Mouse (Mus musculus) spleen, postnatal 36 days (tissue): ENCODE data around the gene Cept1.
"Not testable (repeated sequence)": the region's sequence is repeated elsewhere in the genome, so short reads cannot be mapped to it uniquely, and the experiment has no call there.

ENCODE experiments used
- DNase-seq, 2 experiments: peaks; one replicate each; pipeline ENCODE4 v3.0.0; 2022; ENCODE audit warnings: low spot score in 2 of 2, mixed read lengths in 1 of 2

The Cept1 gene

DNA sequence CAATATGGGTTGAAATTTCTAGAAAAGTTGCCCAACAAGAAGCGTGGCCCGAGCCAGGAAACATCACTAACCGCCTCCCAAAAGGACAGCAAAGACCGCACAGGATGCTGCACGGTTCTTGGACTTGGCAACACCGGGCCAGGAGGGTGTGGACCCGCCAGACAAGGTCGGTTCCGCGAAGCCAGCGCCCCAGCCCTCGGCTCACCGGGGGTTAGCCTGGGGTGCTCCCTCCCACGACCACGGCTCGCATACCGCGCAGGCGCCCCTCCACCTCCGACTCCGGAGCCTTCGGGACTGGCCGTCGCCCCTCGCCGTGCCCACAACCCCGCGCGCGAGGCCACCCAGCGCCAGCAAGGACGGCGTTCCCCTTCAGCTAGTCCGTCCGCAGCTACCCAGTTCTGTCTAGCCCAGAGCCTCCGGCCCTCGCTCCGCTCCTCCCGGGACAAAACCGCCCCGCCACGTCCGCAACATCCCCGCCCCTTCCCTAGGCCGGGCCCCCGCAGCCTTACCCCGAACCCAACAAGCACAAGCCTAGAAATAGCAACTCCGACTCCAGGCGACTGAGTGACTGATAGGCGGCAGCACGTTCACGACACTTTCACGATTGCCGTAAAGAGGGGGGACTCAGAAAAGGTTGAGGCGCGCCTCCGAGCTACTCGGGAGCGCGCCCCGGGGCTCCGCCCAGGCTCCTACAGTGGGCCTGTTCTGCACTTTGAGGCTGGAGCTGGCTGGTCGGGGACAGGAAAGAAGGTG is at the start of gene Cept1, which contains the start of gene Dram2:
Cept1 (minus strand) TSS at position 632 of the 753 bp plus-strand sequence.
Dram2 (plus strand) TSS at position 628 of the 753 bp plus-strand sequence.
- DNase-seq = peak; percentile 93 to 95

DNA sequence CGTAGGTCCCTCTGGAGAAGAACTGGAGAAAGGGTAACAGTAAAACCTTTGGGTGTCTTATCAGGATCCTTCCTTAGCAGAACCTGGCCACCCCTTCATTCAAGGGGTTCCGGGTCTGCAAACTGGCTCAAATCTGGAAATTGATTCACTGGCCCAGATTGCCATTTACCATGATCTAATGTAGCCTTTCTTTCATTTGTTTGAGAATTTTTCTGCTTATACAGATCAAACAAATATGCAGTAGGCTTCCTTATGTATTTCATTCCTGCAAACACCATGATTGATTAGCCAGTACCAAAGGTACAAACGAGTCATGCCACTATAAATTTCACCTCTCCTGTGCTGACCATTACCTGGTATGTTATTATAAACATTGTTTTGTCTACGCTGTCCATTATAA is 46.0 kb upstream of the Cept1 start:
- not testable (repeated sequence) for DNase-seq

DNA sequence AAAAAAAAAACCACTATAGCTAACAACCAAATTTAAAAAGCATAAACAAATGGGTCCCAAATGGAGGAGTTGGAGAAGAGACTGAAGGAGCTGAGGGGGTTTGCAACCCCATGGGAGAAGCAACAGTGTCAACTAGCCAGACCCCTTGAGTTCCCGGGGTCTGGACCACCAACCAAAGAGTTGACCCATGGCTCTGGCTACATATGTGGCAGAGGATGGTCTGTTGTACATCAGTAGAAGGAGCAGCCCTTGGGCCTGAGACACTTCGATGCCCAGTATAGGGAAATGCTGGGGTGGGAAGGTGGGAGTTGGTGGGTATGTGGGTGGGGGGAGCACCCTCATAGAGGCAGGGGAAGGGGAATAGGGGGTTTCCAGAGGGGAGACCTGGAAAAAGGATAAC is 31.7 kb upstream of the Cept1 start:
- DNase-seq = no peak

DNA sequence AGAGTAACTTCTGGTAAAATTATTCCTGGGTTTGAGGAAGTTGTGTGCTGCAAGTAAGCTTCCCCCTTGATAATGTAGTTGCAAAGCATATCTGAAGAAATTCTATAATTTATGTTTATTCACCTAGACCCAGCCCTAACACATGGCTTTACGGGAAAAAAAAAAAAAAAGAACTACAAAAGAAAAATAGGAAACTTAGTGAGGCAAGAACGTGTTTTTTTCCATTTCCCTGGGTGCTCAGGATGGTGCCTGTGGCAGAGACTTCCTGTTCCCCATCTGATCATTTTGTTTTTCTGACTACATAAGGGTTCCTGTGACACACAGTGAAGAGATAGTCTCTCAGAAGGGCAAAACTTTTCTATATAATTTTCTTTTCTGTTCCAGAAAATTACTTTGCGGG is 25.6 kb upstream of the Cept1 start:
- no peak for DNase-seq

DNA sequence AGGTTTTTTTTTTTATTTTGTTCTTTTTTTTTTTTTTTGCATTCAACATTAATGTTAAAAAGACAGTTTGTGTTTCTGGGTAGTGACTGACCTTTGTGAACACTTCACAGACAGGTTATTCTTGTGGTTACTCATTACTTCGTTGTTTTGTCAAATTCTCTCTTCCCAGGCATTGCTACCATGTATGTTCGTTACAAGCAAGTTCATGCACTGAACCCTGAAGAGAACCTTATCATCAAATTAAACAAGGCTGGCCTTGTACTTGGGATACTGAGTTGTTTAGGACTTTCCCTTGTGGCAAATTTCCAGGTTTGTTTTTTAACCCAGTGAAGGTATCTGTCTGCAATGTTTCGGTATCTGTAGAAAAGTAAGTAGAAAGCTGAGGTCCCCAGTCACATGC is 18.3 kb upstream of the Cept1 start:
- DNase-seq = no peak

DNA sequence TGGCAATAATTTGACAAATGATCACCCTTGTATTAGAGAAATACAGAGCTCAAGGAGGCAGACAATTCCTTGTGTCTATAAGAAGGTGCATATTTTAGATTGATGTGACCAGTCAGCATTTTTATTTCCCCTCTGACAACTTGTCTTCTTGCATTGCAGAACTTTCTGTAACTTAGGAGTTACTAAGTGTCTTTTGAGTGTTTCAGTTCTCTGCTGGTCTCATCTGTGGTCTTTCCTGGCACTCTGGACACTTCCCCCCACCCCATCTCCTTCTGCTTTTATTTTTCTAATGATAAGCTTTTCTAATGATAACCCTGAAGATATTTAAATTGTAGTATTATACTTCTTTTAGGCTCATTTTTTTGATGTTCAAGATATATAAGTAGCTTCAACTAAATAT is 10.7 kb upstream of the Cept1 start:
- no peak for DNase-seq

DNA sequence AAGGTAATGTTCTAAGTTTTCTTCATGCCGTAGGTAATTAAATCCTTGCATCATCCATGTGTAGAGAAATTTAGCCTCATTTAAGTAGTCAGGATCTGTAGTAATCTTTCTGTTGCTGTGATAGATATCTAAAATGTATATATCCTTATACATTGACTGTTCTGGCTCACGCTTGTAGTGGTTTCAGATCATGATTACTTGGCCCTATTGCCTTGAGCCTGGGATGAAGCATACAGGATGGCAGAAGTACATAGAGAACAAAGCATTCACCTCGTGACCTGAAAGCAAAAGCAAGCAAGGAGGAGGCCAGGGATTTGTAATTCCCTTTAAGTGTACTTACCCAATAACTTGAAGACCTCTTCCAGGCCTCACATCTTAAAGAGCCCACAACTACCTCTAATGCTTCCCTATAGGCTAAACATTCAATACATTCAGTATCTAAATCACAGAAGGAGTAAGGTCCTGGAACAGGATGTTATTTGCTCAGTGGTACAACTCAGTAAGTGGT is 8.2 kb upstream of the Cept1 start:
- no peak for DNase-seq

DNA sequence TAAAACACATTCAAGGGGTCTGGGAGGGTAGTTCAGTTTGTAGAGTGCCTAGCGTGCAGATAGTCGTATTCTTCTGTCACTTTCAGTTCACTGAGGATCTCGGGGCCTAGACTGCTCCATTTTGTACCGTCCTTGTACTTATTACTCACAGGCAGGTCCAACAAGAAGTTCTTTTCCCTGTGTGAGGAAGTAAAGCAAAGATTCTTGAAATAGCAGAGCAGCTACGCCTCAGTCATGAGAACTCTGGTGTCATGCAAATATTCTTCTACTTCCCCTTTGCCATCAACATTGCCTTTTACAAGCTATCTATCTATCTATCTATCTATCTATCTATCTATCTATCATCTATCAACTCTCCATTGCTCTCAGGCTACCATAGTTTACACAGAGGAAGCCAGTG is 5.8 kb upstream of the Cept1 start:
- DNase-seq = peak; percentile 39 to 55

DNA sequence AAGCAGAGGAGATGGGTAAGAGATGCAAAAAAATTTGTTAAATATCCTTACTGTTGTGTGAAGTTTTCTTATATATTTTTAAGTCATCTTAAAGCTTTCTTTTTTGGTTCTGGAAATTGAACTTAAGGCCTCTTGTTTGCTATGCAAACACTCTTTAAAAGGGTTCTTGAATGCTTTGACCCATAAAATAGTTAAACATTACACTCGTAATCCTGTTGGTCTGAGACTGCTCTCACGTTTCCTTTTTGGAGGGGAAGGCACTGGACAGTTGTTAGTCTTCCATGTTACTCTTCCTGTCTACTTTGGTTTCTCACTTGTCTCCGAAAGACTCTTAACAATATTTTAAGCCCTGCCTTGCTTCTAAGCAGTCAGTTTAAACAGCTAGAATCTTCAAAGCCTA is 1.4 kb upstream of the Cept1 start:
- no peak for DNase-seq

DNA sequence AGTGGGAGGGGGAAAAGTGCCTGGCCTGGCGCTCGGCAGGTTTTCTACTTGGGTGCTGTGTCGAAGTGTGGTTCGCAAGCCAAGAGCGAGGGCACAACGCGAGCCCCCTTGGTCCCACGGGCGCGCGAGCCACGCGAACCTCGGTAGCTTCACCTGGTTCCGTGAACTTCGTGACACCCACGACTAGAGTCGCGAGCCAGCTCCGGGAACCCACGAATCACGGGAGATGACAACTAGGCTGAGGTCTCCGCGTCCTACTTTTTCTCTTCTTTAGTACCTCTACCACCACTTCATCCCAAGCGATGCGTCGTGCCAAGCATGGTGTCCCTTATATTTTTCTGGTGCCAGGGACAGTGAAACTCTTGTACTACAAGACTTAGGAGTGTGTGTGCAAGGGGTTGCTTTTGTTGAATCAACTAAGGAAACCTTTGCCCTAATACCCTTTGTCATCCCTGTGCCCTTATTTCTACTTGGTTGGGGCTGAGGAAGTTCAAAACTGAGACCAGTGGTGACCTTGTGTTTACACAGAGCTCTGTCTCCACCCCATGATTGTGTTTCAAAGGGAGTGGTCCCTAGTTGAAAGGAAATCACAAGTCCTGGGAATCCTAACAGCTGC is 430 bp upstream of the Cept1 start:
- DNase-seq = peak; percentile 33 to 45

DNA sequence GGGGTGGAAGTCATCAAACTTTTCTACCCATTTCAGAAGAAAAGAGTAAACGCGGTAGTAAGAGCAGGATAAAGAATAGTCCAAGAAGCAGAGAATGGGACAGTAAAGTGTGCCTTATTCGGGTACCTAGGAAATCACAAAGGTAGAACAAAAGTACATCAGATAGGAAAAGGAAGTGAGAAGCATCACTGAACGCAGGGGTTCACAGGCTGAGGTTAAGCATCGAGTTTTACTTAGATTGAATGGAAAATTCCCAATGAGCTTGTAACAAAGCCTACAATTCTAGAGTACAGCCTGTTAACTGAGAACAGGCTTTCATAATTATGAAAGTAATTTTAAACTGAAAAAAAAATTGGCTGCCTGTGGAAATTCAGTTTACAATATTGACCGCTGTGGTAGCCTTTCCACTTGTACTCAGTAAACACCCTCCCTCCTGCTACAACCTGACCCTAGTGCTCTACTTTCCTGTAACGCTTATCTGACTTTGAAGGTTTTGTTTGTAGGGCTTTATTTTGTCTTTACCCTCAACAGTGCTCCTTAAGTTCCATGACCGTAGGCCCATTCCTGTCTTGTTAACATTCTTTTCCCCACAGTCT is 2.8 kb downstream of the Cept1 start:
- DNase-seq = peak in 1 of 2 experiments; percentile 25

DNA sequence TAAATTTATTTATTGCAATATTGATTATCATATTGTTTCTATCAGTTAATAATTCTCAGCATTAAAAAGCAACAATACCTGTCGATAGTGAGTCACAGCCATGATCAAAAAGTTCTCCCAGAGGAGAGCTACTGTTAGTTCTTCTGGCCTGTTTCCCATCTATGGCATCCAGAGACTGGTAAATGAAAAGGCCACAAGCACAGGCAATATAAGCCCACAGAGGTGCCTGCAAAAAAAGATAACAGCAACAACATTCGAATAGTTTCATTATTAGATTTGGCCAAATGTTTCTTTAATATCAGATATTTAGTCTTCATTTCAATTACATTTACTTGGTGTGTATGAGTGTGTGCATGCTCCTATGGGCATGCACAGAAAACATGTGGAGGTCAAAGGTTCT is 14.3 kb downstream of the Cept1 start:
- no peak for DNase-seq

DNA sequence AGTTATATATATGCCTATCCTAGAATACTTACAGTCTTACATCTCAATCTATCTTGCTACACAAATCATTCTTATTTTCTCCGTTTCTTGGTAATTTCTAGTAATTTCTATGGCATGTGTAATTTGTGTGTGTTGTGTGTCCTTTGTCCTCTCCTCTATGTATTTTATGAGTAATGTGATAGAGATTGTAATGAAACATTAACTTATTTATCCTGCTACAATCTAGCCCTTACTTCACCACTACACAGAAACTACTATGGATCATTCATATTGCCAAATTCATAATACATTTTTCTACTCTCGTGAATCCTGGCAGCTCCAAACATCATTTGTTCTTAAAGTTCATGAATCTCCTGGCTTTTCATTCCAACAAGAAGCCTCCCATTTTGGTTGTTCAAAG is 19.6 kb downstream of the Cept1 start:
- DNase-seq = no peak

DNA sequence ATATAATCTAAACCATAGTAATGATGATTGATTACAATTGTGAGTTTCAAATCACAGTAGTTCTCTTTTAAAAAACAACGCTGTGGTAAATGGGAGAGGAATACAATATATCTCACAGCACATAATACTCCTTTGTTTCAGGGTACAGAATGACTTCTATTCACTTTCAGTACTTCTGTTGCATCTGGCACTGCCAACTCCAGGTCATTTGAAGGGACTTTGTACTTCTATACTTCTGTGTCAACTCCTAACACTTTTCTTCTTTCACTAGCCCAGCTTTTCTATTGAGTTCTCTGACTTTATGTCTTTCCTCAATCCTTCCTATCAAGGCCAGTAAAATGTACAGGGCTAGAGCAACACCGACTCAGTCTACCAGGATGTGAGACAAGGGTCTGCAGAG is 21.2 kb downstream of the Cept1 start:
- DNase-seq = no peak

DNA sequence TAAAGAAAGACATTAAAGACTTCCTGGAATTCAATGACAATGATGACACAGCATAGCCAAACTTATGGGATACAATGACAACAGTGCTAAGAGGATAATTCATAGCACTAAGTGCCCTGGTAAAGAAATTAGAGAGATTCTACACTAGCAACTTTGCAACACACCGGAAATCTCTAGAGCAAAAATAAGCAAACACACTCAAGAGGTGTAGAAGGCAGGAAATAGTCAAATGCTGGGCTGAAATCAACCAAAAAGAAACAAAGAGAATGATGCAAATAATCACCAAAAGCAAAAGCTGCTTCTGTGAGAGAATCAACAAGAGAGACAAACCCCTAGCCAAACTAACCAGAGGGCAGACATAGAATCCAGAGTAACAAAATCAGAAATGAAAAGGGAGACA is 24.9 kb downstream of the Cept1 start:
- no peak for DNase-seq

DNA sequence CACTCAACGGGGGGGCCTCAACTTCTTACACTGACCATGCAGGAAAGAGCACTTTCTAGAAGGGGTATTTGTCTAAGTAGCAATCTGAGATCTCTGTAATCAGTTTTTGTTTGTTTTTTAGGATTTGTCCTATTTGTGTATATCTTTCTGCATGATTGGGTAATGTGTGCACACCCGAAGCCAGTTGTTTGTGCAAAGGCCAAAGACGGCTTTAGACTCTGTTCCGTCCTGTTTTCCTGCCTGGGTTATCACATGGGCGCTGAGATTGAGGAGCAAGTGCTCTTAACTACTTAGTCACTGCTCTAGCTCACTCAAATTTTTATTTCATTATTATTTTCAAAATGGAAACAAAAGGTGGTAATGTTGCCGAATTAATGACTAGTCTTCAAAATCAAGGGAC is 32.6 kb downstream of the Cept1 start:
- no peak for DNase-seq

DNA sequence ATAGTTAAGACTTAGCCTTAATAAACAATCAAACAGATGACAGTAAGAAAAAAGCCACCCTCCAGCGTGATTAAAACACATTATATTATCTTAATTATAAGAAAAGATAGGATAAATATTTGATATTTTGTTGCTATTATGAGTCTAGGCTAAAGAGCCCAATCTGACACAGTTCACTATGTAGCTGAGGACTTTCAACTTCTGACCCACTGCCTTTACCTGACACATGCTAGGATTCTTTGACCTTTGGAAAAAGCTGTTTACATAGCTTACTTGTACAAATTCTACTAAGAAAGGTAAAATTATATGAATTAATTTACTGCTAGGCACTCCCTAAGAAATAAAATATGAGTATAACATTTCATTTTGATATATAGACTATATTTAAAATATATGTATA is 36.9 kb downstream of the Cept1 start:
- DNase-seq = no peak

DNA sequence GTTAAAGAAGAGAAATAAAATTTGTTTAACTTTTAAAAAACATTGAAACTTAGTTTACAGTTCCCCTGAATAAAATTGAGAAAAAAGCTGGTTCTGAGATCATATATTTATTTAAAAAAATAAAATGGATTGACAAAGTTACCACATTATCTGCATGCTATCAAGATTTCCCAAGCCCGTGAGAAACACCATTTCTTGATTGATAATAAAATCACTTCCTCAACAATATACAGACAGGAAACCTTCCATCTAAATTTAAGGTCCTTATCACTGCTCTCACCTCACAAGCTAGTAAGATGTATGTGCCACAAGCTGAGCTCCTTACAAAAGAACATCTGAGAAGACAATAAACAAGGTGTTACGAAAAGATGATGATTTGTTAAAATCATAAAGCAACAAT is 44.7 kb downstream of the Cept1 start:
- no peak for DNase-seq

DNA sequence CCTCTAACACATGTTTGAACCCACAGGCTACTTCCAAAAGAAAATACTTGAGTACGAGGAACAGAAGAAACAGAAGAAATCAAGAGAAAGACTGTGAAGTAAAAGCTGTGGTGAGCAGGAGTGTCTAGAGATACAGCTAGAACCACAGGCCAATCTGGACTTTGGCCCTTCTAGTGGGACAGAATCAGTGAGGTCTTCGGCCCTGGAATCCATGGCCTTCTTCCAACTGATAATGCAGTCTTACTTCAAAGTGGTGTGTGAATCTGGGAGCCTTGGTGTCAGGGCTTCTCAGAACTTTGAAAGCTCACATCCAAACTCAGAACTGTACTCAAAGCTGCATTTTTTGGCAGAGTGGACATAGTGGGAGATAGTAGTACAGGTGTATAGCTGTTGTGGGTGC is 47.1 kb downstream of the Cept1 start:
- DNase-seq = no peak

DNA sequence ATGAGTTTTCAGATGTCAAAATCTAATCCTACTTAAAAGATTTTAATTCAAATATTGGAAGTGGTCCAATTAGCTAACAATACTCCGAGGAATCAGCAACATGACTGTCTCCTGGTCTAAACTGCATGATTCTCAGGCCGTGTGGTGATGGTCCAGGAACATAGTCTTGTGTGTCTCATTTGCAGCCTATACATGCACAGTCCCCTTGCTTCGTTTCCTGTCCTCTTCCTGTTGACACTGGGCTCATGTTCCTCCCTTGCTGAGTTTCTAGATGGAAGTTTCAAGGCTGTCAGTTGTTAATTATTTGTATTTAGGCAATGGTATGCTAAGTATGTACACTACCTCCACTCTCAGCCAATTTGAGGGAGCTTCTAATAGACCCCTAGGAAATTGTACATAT is 50.6 kb downstream of the Cept1 start:
- DNase-seq = peak in 1 of 2 experiments; percentile 20

DNA sequence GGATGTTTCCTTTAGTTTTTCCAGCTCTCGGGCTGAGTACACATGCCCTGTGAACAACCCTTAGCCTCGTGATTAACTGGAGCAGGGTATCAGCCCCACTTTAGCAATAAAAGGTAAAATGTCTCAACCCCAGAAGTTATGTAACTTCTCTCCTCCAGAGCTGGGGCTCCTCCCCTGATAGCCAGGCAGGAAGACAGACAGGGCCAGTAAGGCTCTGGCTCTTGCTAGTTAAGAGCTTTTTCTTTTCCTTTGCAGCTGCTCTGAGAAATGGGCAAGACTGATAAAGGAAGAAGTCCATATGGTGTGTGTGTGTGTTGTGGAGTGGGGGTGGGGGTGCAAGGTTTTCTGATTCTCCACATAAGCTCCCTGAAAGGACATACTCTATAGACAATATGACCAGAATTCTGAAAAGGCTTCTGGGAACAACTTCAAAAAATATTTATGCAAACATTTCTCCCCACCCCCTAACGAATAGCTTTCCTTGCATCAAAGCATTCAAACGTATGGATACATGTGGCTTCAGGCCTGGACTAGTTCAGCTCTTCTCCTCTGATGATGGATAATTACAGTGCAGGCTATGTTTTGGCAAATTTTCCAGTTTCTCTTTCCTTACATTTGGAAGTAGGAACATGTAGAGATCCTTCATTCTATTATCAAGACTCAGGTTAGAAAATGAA is 51.4 kb downstream of the Cept1 start:
- DNase-seq = peak in 1 of 2 experiments; percentile 44

DNA sequence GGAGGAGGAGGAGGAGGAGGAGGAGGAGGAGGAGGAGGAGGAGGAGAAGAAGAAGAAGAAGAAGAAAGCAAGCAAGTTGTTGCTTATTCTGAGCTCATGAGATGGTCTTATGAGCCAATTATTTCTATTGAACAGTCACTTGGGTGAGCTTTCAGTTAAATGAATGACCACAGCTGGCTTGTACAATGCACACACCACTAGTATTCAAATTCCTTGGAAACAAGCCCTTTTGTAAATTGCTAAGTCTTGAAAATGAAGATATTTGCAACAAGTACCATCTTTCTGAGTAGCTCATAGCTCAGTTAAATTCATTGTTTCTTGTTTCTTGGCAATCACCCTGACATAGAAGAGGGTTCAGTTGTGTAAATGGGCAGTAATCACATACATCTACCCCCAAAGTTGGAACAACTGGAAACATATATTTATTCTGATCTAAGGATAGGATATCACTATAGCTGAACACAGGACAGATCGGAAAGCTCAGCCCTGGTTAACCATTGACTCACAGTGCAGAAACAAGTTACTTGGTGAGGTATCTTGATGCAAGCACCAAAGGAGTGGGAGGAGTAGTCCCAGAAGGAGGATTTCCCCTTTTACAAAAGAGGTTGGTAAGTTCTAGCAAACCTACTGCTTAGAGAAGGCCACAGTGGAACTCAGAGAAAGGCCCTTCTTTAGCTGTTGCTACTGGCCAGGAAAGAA is 52.1 kb downstream of the Cept1 start:
- DNase-seq = no peak
